Mouse (Mus musculus) forelimb bud, embryonic 11.5 days (tissue): ENCODE measurements at regions not wholly inside any gene's neighbourhood (a gene's known extent, or its start where the extent isn't known, plus 50 kb on each side); places are given as distances from the start of the nearest gene placed in this dataset.

Experiments
- DNase-seq: peaks from one replicate; pipeline ENCODE4 v3.0.0-alpha.2; 2012; ENCODE audit warnings: low read depth, low spot score

GRCm38 (mm10) chr6:110120406-110120805 lies 525.0 kb upstream of the Grm7 start:
- DNase-seq = no peak

DNA sequence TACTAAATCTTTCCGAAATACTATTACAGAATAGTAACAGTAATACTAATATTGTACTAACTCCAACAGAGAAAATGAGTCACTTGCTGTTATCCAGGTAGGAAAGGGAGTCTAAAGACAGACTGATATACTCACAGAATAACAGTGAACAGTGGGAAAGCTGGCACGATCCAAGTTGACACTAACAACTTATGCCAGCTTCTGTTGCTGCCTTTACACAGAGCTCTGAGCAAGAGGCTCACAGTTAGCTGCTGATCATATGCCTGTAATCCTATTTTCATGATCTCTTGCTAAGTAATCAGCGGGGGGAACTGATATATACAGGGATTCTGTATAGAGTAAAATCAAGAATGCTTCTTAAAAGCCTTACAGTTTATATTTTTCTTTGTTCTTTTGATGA lies 513.1 kb upstream of the Grm7 start:
- DNase-seq = no peak

- DNase-seq = no peak
These were observed 511.8 kb upstream of the Grm7 start for GRCm38 (mm10) chr6:110133587-110133986.

DNA sequence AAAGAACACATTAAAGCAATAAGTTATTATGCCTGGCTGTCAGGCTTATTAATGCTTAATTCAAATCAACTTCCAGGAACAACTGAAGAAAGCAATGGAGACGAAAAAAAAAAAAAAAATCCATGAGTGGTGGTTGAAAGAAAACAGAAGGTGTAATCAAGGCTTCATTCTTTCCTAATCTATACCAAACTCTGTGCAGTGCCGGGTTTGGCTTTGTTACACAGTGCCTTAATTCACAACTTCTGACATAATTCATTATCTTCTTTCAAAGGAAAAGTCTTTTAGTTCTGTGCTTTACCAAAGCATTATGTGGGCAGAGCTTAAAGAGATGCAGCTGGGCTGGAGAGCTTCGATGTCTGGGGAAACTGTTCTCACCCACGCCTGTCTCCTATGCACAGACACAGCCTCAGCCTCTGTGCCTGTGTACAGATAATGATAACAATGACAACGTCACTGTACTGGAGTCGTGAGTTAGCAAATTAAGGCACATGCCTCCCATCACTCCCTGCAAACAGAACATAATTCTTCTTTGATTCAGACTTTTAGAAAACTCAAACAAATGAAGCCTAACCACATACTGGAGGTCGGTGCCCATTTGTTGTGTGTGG lies 508.2 kb upstream of the Grm7 start:
- peak; percentile 37 for DNase-seq

GRCm38 (mm10) chr6:110139396-110139795 lies 506.0 kb upstream of the Grm7 start:
- no peak for DNase-seq

DNA sequence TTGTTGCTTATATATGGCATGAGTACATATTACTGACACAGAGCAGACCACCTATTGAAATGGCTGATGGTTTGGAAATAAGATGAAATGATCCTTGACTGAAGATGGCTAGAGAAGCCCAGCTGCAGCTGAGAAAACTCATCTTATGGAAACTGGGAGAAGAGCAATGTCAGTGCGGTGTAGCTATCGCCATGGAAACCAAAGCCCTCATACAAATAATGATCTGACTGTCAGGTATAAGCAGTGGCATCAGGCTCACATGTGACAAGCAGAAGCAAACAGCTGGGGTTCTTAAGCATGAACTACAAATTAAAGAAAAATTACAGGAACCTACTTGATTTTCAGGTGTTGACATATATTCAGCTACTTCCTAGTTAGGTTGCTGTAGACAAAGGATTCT lies 476.8 kb upstream of the Grm7 start:
- DNase-seq = no peak

DNA sequence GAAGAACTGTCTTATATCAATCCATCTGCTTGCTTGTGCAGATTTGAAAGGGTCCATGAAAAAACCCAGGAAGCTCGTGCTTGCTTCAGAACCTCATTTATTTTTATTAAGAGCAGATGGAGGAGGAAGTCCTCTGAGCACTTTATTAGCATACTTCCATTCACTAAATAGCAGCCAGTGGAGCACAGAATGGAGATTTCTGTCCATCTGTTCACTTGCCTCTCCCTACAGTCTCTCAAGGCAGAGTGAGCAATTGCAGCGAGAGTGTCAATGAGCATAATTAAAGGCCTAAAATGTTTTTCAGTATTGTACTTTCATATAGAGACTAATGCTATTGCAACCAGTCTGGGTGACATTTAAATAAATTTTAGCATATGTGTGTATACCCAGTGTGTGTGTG lies 439.4 kb upstream of the Grm7 start:
- peak; percentile 10 for DNase-seq

GRCm38 (mm10) chr6:110208822-110209221 lies 436.6 kb upstream of the Grm7 start:
- DNase-seq = no peak

DNA sequence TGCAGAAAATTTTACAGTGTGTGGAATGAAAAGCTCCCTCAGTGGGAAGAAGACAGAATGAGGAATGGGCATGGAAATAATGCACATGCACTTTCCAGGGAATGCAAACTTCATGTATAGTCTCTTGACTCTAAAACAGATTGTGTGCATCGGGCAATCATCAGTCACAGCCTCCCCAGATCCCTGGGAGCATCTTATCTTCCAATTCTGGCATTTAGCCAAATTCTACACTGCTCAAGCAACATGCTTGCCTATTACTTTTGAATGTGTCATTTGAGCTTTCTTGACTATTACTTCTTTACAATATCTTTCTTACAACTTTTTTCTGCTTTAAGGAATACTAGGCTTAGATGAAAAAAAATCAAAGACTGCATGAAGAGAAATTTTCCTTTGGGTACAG lies 397.9 kb upstream of the Grm7 start:
- no peak for DNase-seq

- no peak for DNase-seq
These were observed 348.8 kb upstream of the Grm7 start for GRCm38 (mm10) chr6:110296549-110296948.
